ENCODE assay signal across 13 mouse cellular contexts in genomic region chrX:130843141-130843540, GRCm38 (mm10).
DNase-seq lines count a peak whose midpoint lies in the region; ATAC-seq and TF ChIP-seq lines count a peak whose summit lies in the region.
"Had no signal": no experiment of that assay in that cellular context is flagged by ENCODE, and none has a peak within 500 bp of the region (broad histone marks: within the 10 kb centered on the region; RNA-seq: fewer than 3 reads in every experiment).

No protein-coding gene starts in this region.

- H3K9ac ChIP-seq in forebrain, embryonic 14.5 days (ENCODE audit: low read length), result no peak overlapping the region
- H3K9ac ChIP-seq in forebrain, embryonic 13.5 days, result no peak overlapping the region
- H3K9ac ChIP-seq in heart, embryonic 11.5 days (ENCODE audit: low read depth, low read length), result no peak overlapping the region
- H3K9ac ChIP-seq in limb, embryonic 14.5 days (ENCODE audit: low read depth, low read length, severe bottlenecking), result no peak overlapping the region
- H3K9ac ChIP-seq: kidney, embryonic 15.5 days; liver, embryonic 13.5 days had no signal

- no peaks in the 10 kb centered on the region for H3K36me3 ChIP-seq in forebrain, embryonic 14.5 days (ENCODE audit: control insufficient read depth, insufficient read depth, low read length)
- no peaks in the 10 kb centered on the region for H3K36me3 ChIP-seq in forebrain, embryonic 13.5 days (ENCODE audit: poor library complexity, severe bottlenecking)
- no peaks in the 10 kb centered on the region for H3K36me3 ChIP-seq in heart, embryonic 11.5 days (ENCODE audit: control insufficient read depth, insufficient read depth, low read length)
- no peaks in the 10 kb centered on the region for H3K36me3 ChIP-seq in limb, embryonic 14.5 days (ENCODE audit: control insufficient read depth, insufficient read depth, low read length)
- no peaks in the 10 kb centered on the region for H3K36me3 ChIP-seq in limb, embryonic 10.5 days
- H3K36me3 ChIP-seq: kidney, embryonic 15.5 days; liver, embryonic 13.5 days had no signal

- H3K9me3 ChIP-seq in forebrain, embryonic 14.5 days (replicated peaks; ENCODE audit: control insufficient read depth, low read length), result no peaks in the 10 kb centered on the region
- no peaks in the 10 kb centered on the region for H3K9me3 ChIP-seq in forebrain, embryonic 13.5 days (replicated peaks)
- no peaks in the 10 kb centered on the region for H3K9me3 ChIP-seq in heart, embryonic 11.5 days (replicated peaks; ENCODE audit: control insufficient read depth, low read length)
- no peaks in the 10 kb centered on the region for H3K9me3 ChIP-seq in limb, embryonic 14.5 days (ENCODE audit: control insufficient read depth, low read length)
- no peaks in the 10 kb centered on the region for H3K9me3 ChIP-seq in limb, embryonic 10.5 days (replicated peaks)
- H3K9me3 ChIP-seq: kidney, embryonic 15.5 days; liver, embryonic 13.5 days had no signal

- no peak overlapping the region for H3K27ac ChIP-seq in forebrain, embryonic 14.5 days (ENCODE audit: low read depth, low read length)
- no peak overlapping the region for H3K27ac ChIP-seq in forebrain, embryonic 13.5 days
- no peak overlapping the region for H3K27ac ChIP-seq in heart, embryonic 11.5 days (ENCODE audit: low read depth, low read length)
- H3K27ac ChIP-seq in limb, embryonic 14.5 days (replicated peaks; ENCODE audit: low read depth, low read length), result no peak overlapping the region
- no peak overlapping the region for H3K27ac ChIP-seq in limb, embryonic 10.5 days
- H3K27ac ChIP-seq: kidney, embryonic 15.5 days; liver, embryonic 13.5 days had no signal

- WGBS in forebrain, embryonic 14.5 days, result 77% methylated on average over 3 of the region's 3 CpGs
- WGBS in forebrain, embryonic 13.5 days, result 91% methylated on average over 3 of the region's 3 CpGs
- 77% methylated on average over 3 of the region's 3 CpGs for WGBS in heart, embryonic 11.5 days (ENCODE audit: insufficient replicate concordance)
- 67% methylated on average over 3 of the region's 3 CpGs for WGBS in limb, embryonic 14.5 days
- WGBS in limb, embryonic 10.5 days, result 83% methylated on average over 3 of the region's 3 CpGs

- no peak overlapping the region for H3K4me2 ChIP-seq in forebrain, embryonic 14.5 days (ENCODE audit: low read length)
- H3K4me2 ChIP-seq in forebrain, embryonic 13.5 days, result no peak overlapping the region
- H3K4me2 ChIP-seq in heart, embryonic 11.5 days, result no peak overlapping the region
- no peak overlapping the region for H3K4me2 ChIP-seq in limb, embryonic 14.5 days (replicated peaks; ENCODE audit: low read depth, low read length, severe bottlenecking)
- H3K4me2 ChIP-seq: kidney, embryonic 15.5 days; liver, embryonic 13.5 days had no signal

- no peak for ATAC-seq in forebrain, embryonic 14.5 days
- ATAC-seq in forebrain, embryonic 13.5 days, result no peak
- no peak for ATAC-seq in heart, embryonic 11.5 days (replicated peaks; ENCODE audit: insufficient number of reproducible peaks, low FRiP score, low TSS enrichment)
- ATAC-seq in limb, embryonic 14.5 days (ENCODE audit: low FRiP score, low read depth), result no peak

- TF ChIP-seq POLR2A in limb, embryonic 14.5 days (IDR thresholded peaks at IDR 0.05; ENCODE audit: borderline replicate concordance, extremely low read depth, insufficient read depth, insufficient read length), result no peak

- no peaks in the 10 kb centered on the region for H3K4me1 ChIP-seq in forebrain, embryonic 14.5 days (ENCODE audit: control insufficient read depth, insufficient read depth, low read length)
- H3K4me1 ChIP-seq in forebrain, embryonic 13.5 days, result no peaks in the 10 kb centered on the region
- H3K4me1 ChIP-seq in heart, embryonic 11.5 days (ENCODE audit: control insufficient read depth, insufficient read depth, low read length), result no peaks in the 10 kb centered on the region
- no peaks in the 10 kb centered on the region for H3K4me1 ChIP-seq in limb, embryonic 14.5 days (ENCODE audit: control insufficient read depth, insufficient read depth, low read length)
- no peaks in the 10 kb centered on the region for H3K4me1 ChIP-seq in limb, embryonic 10.5 days
- H3K4me1 ChIP-seq: kidney, embryonic 15.5 days; liver, embryonic 13.5 days had no signal

- H3K4me3 ChIP-seq in forebrain, embryonic 14.5 days (ENCODE audit: low read depth, low read length), result no peak overlapping the region
- no peak overlapping the region for H3K4me3 ChIP-seq in forebrain, embryonic 13.5 days
- H3K4me3 ChIP-seq in heart, embryonic 11.5 days (ENCODE audit: low read depth, low read length), result no peak overlapping the region
- no peak overlapping the region for H3K4me3 ChIP-seq in limb, embryonic 14.5 days (replicated peaks; ENCODE audit: low read length)
- no peak overlapping the region for H3K4me3 ChIP-seq in limb, embryonic 10.5 days
- H3K4me3 ChIP-seq: kidney, embryonic 15.5 days; liver, embryonic 13.5 days had no signal

- DNase-seq in forebrain, embryonic 14.5 days (ENCODE audit: low spot score), result peak; percentile 32
- DNase-seq in heart, postnatal 4 days, result peak; percentile 15
- DNase-seq in limb, embryonic 14.5 days (ENCODE audit: low spot score), result peak; percentile 49
- DNase-seq in limb, embryonic 10.5 days (ENCODE audit: low spot score), result no peak
- peak; percentile 4 for DNase-seq in urinary bladder, postnatal 25 days (ENCODE audit: low spot score)
- no peak for DNase-seq in urinary bladder, adult 18-20 months (ENCODE audit: low spot score in 2 of 2)
- DNase-seq: cerebellum, adult 2 months; heart, adult 18-20 months; liver, embryonic 13.5 days; retina, postnatal 1 day had no signal

- H3K27me3 ChIP-seq in forebrain, embryonic 14.5 days (replicated peaks; ENCODE audit: control insufficient read depth, insufficient read depth, low read length), result no peaks in the 10 kb centered on the region
- no peaks in the 10 kb centered on the region for H3K27me3 ChIP-seq in forebrain, embryonic 13.5 days
- no peaks in the 10 kb centered on the region for H3K27me3 ChIP-seq in heart, embryonic 11.5 days (ENCODE audit: control insufficient read depth, insufficient read depth, low read length)
- H3K27me3 ChIP-seq in limb, embryonic 14.5 days (ENCODE audit: control insufficient read depth, insufficient read depth, low read length), result no peaks in the 10 kb centered on the region
- no peaks in the 10 kb centered on the region for H3K27me3 ChIP-seq in limb, embryonic 10.5 days (ENCODE audit: low read depth, poor library complexity, severe bottlenecking)
- H3K27me3 ChIP-seq: kidney, embryonic 15.5 days; liver, embryonic 13.5 days had no signal

Comparison
In these comparisons a context has a peak if more than half of its experiments do, and no peak if none do; other contexts are left out.
1. DNase-seq: peak in forebrain, embryonic 14.5 days (single experiment), heart, postnatal 4 days (single experiment), limb, embryonic 14.5 days (single experiment) and urinary bladder, postnatal 25 days (single experiment); none in limb, embryonic 10.5 days (single experiment) and urinary bladder, adult 18-20 months (0 of 2).